Mouse (Mus musculus): Measurements from ENCODE around the gene Cdyl2.

GRCm38 (mm10) chr8:116635972-116636371 is 96.8 kb downstream of the Cdyl2 start:
- no peak for TF ChIP-seq POLR2A (IDR thresholded peaks at IDR 0.05; ENCODE audit: borderline replicate concordance, extremely low read depth, insufficient read depth, insufficient read length, poor library complexity, severe bottlenecking)
- no peak for TF ChIP-seq CTCF (IDR thresholded peaks at IDR 0.05; ENCODE audit: borderline replicate concordance, extremely low read depth, insufficient read depth, insufficient read length)

Data from brain, embryonic 14.5 days (tissue).